Mouse (Mus musculus) kidney, adult 2 months (tissue): Measurements from ENCODE around the gene Med29. TPM values are rescaled to one million over a fixed set of nuclear protein-coding genes. Genes with fewer than 3 reads are reported as not detected.

ENCODE experiments used
- DNase-seq: peaks from one replicate; pipeline ENCODE4 v3.0.0; 2021
- H3K27ac ChIP-seq: fragments of 200-500 bp; 2 replicates; pipeline ENCODE4 v1.5.1; 2012; ENCODE audit warnings: low read depth, low read length, control low read depth, inconsistent platforms; ENCODE audit not compliant: insufficient read depth
- H3K27me3 ChIP-seq: fragments of 200-500 bp; replicated peaks from 2 replicates; pipeline ENCODE4 v1.6.1; 2012; ENCODE audit warnings: mild to moderate bottlenecking, moderate library complexity, low read length, inconsistent platforms; ENCODE audit not compliant: control insufficient read depth, insufficient read depth
- H3K36me3 ChIP-seq: fragments of 200-500 bp; 2 replicates; pipeline ENCODE4 v1.6.1; 2012; ENCODE audit warnings: mild to moderate bottlenecking, moderate library complexity, low read length, inconsistent platforms; ENCODE audit not compliant: control insufficient read depth, insufficient read depth
- H3K4me1 ChIP-seq: fragments of 200-500 bp; 2 replicates; pipeline ENCODE4 v1.6.1; 2011; ENCODE audit warnings: low read length; ENCODE audit not compliant: control insufficient read depth, insufficient read depth
- H3K4me3 ChIP-seq: fragments of 200-500 bp; 2 replicates; pipeline ENCODE4 v1.5.1; 2011; ENCODE audit warnings: mild to moderate bottlenecking, low read depth, low read length, control low read depth; ENCODE audit not compliant: insufficient read depth
- CTCF ChIP-seq: fragments of 200-500 bp; conservative IDR thresholded peaks from 2 replicates; pipeline ENCODE4 v1.5.1; 2011; ENCODE audit warnings: low read depth, mild to moderate bottlenecking, control low read depth, low read length, moderate library complexity, mixed read lengths; ENCODE audit not compliant: insufficient read depth, insufficient read length
- POLR2A ChIP-seq: fragments of 200-500 bp; IDR thresholded peaks from one replicate; pipeline ENCODE4 v1.6.1; 2011; ENCODE audit warnings: low read depth, low read length, control low read depth
- WGBS: fragments of 180-500 bp; shearing (Covaris S2); methylation state at CpG from one replicate; pipeline ENCODE4 v1.1.7; 2018; 5-methylcytosine and 5-hydroxymethylcytosine counted together
- polyA plus RNA-seq: library from polyadenylated mRNA; depleted of rRNA; stranded (reverse); fragments of >200 nt; gene quantifications from 2 replicates; pipeline ENCODE4 v1.2.3, GENCODE M21; 2012

Med29 gene
- polyA plus RNA-seq, 1 experiment, result 71.9 TPM

- WGBS, result 77% methylated on average over 7 of the region's 7 CpGs
- Histone ChIP-seq H3K36me3 (no peaks in the 10 kb centered on the region), H3K27ac (peak overlapping the region; percentile 3; the same call in 1 of the 2 replicates), H3K27me3 (no peaks in the 10 kb centered on the region), H3K4me1 (peaks cover 21% of the 10 kb centered on the region), H3K4me3 (no peak overlapping the region)
- DNase-seq, result peak; percentile 32
- TF ChIP-seq POLR2A, result no peak
- no peak for TF ChIP-seq CTCF
These were observed 6.5 kb downstream of the Med29 start for GRCm38 (mm10) chr7:28386007-28386406.

DNA sequence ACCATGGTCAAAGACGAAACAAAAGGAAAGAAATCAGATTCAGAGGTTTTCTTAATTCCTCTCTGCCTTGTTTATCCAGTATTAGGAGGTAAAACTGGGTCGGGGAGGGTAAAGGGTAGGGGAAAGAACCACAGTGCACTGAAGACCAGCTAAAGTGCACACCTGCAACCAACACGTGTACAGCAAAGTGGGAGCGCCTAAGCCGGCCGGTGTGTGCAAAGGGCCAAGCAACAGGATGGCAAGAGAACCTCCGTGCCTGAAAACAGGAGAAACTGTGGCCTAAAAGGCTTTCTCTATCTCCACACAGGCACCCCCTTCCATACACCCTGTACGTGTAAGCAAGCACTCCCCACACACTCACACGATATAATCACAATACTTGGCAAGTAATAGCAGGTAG is 7.3 kb downstream of the Med29 start:
- Histone ChIP-seq H3K27ac (no peak overlapping the region), H3K4me3 (no peak overlapping the region), H3K4me1 (peaks cover 27% of the 10 kb centered on the region), H3K27me3 (no peaks in the 10 kb centered on the region), H3K36me3 (no peaks in the 10 kb centered on the region)
- TF ChIP-seq CTCF (no peak), POLR2A (no peak)
- DNase-seq, result no peak
- 89% methylated on average over 9 of the region's 9 CpGs for WGBS

DNA sequence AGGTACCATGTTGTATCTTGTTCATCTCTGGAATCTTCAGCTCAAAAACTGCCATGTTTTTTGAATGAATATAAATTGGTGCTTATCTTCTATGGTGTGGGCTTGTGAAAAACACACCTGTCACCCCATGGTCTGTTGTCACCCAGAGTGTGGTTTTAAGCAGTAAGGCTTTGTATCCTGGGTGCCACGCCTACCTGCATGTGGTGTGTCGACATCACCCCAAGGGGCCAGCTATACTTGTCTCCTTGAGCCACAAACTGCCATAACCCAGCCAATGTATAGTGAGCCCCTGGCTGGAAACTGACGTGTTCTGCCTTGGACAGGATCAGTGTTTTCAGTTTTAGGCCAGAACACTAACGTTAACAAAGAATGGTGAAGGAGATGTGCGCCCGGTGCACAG is 8.3 kb downstream of the Med29 start:
- WGBS, result 89% methylated on average over 6 of the region's 6 CpGs

DNA sequence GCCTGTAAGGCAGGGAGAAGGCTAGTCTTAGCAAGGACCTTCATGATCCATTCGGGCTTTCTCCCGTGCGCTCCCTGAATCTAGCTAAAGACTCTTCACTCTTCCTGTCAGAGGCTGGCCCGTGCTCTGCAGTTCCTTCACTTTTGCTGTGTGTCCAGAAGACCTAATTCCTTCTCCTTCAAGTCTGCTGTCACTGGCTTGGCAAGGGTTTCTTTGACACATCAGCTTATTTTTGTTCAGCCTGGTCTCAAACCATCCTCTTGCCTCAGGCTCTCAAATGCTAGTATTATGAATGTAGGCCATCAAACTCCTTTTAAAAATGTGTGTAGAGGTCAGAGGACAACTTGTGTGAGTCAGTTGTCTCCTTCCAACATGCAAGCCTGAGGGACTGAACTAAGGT is 8.9 kb downstream of the Med29 start:
- DNase-seq, result no peak
- Histone ChIP-seq H3K4me3 (no peak overlapping the region), H3K27ac (peak overlapping the region; percentile 89), H3K4me1 (peaks cover 30% of the 10 kb centered on the region), H3K27me3 (no peaks in the 10 kb centered on the region), H3K36me3 (no peaks in the 10 kb centered on the region)
- TF ChIP-seq CTCF (no peak), POLR2A (no peak)
- 68% methylated on average over 4 of the region's 4 CpGs for WGBS

More for the DNA sequence above, 8.3 kb downstream of the Med29 start:
- no peaks in the 10 kb centered on the region for H3K27me3 ChIP-seq
- DNase-seq, result no peak
- peaks cover 30% of the 10 kb centered on the region for H3K4me1 ChIP-seq
- TF ChIP-seq CTCF (no peak), POLR2A (no peak)
- H3K36me3 ChIP-seq, result no peaks in the 10 kb centered on the region
- H3K27ac ChIP-seq, result no peak overlapping the region
- H3K4me3 ChIP-seq, result no peak overlapping the region

- WGBS, result 24% methylated on average over 11 of the region's 11 CpGs
- H3K4me3 ChIP-seq, result no peak overlapping the region
- H3K27ac ChIP-seq, result peak overlapping the region; percentile 89
- H3K4me1 ChIP-seq, result peaks cover 30% of the 10 kb centered on the region
- H3K27me3 ChIP-seq, result no peaks in the 10 kb centered on the region
- peak; percentile 80 for DNase-seq
- H3K36me3 ChIP-seq, result no peaks in the 10 kb centered on the region; the same call in 1 of the 2 replicates
- TF ChIP-seq POLR2A, result peak; percentile 34
- TF ChIP-seq CTCF, result no peak
These were observed 9.5 kb downstream of the Med29 start for GRCm38 (mm10) chr7:28382981-28383396.

DNA sequence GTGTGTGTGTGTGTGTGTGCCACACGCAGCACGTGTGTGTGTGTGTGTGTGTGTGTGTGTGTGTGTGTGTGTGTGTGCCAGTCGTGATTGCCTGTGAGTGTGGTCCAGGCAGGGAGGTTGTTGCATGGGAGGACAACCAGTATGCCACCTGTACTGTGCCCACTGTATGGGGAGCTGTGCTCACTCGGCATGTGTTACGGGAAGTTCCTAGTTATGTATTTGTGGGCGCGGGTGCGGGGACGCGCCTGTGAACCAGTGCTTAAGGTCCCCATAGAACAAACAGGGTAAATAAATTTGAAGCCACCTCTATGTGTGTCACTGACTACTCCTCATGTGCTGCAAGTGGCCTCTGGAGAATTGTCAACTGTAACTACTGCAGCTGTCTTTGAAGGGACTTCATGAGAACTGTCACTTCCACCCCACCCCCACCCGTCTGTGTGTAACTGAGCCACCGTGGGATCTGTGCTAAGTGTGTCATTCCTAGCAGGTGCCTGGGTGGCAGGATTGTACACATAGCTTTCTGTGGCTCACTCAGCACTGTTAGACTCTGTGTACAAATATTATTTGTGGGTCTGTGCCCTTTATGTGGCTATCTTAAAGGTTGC is 10.1 kb downstream of the Med29 start:
- Histone ChIP-seq H3K27ac (peak overlapping the region; percentile 89), H3K27me3 (no peaks in the 10 kb centered on the region), H3K4me1 (peaks cover 30% of the 10 kb centered on the region), H3K4me3 (peak overlapping the region; percentile 3; the same call in 1 of the 2 replicates), H3K36me3 (peaks cover 5% of the 10 kb centered on the region)
- TF ChIP-seq POLR2A (no peak), CTCF (no peak)
- 15% methylated on average over 10 of the region's 12 CpGs for WGBS
- no peak for DNase-seq

- H3K4me1 ChIP-seq, result peaks cover 33% of the 10 kb centered on the region
These were observed 10.6 kb downstream of the Med29 start for GRCm38 (mm10) chr7:28381938-28382337.

More at GRCm38 (mm10) chr7:28381938-28382337, 10.6 kb downstream of the Med29 start:
- TF ChIP-seq CTCF, result no peak
- no peak for TF ChIP-seq POLR2A
- H3K27me3 ChIP-seq, result no peaks in the 10 kb centered on the region
- peak overlapping the region; percentile 43 for H3K4me3 ChIP-seq
- DNase-seq, result peak; percentile 95
- 1% methylated on average over 20 of the region's 20 CpGs for WGBS
- peak overlapping the region; percentile 99 for H3K27ac ChIP-seq
- H3K36me3 ChIP-seq, result peaks cover 8% of the 10 kb centered on the region
